Mouse (Mus musculus): ENCODE results near the gene Gm21190.
"Not testable (repeated sequence)": the region's sequence is repeated elsewhere in the genome, so short reads cannot be mapped to it uniquely, and the experiment has no call there.

DNA sequence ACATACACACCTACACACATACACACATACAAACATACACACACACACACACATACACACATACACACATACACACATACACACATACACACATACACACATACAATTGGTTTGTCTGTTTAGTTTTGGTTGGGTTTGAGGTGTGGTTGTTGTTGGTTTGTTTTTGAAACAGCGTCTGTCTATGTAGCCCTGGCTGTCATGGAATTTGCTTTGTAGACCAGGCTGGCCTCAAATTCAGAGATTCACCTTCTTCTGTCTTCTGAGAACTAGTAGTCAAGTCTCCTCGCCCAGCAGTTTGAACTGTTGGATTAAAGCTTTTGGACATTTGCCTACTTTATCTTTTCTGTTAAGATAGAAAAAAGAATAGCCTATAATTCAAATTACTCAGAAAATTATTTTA, 38.1 kb downstream of the Gm21190 start:
- not testable (repeated sequence) for TF ChIP-seq CTCF (IDR thresholded peaks at IDR 0.05; ENCODE audit: low read depth, low read length); POLR2A (IDR thresholded peaks at IDR 0.05; ENCODE audit: extremely low read depth, insufficient read depth, low read length)

All from liver, adult 2 months (tissue).